Mouse (Mus musculus): ENCODE data around the gene Mamld1. TPM values are rescaled to one million over a fixed set of nuclear protein-coding genes. Genes with fewer than 3 reads are reported as not detected.

Mamld1 gene
- total and polyA plus RNA-seq, 3 experiments = not detected

- no peaks in the 10 kb centered on the region; a peak in 1 of 4 replicates for H3K27me3 ChIP-seq (ENCODE audit: control insufficient read depth in 1 of 2, insufficient read depth in 2 of 2, low read length in 2 of 2)
- no peak overlapping the region for H3K9ac ChIP-seq (ENCODE audit: control insufficient read depth, low read depth, low read length, poor library complexity, severe bottlenecking)
- no peak for DNase-seq (ENCODE audit: low read depth, low spot score)
- no peaks in the 10 kb centered on the region for H3K9me3 ChIP-seq (replicated peaks; ENCODE audit: insufficient read depth, low read length)
- no peak for TF ChIP-seq NELFE (IDR thresholded peaks at IDR 0.05; ENCODE audit: low read depth, low read length)
- TF ChIP-seq UBTF (IDR thresholded peaks at IDR 0.05; ENCODE audit: borderline replicate concordance, insufficient read depth, low read depth, low read length) = no peak
- TF ChIP-seq ZKSCAN1 (IDR thresholded peaks at IDR 0.05; ENCODE audit: low read depth, low read length) = no peak
- no peak for TF ChIP-seq TBP (IDR thresholded peaks at IDR 0.05; ENCODE audit: low read depth, low read length)
- no peak for TF ChIP-seq POLR2AphosphoS5 (IDR thresholded peaks at IDR 0.05; ENCODE audit: borderline replicate concordance, low read depth, low read length)
- no peak for TF ChIP-seq MXI1 (IDR thresholded peaks at IDR 0.05; ENCODE audit: low read depth, low read length)
- TF ChIP-seq E2F4 (IDR thresholded peaks at IDR 0.05; ENCODE audit: borderline replicate concordance, low read depth, low read length) = no peak
- no peak for TF ChIP-seq USF2 (IDR thresholded peaks at IDR 0.05; ENCODE audit: borderline replicate concordance in 1 of 2, insufficient read depth in 1 of 2, low read depth in 1 of 2, low read length in 2 of 2)
- no peak for TF ChIP-seq MYB (IDR thresholded peaks at IDR 0.05; ENCODE audit: low read depth, low read length)
- no peak for TF ChIP-seq GABPA (IDR thresholded peaks at IDR 0.05; ENCODE audit: low read depth, low read length)
- no peak overlapping the region for H3K4me3 ChIP-seq (ENCODE audit: control insufficient read depth in 1 of 2, insufficient read depth in 1 of 2, low read depth in 2 of 2, low read length in 2 of 2)
- no peaks in the 10 kb centered on the region for H3K79me2 ChIP-seq (ENCODE audit: control insufficient read depth, insufficient read depth, low read length, poor library complexity)
- H3K36me3 ChIP-seq (ENCODE audit: control insufficient read depth in 1 of 2, insufficient read depth in 2 of 2, low read length in 2 of 2) = no peaks in the 10 kb centered on the region
- H3K4me1 ChIP-seq (ENCODE audit: control insufficient read depth in 1 of 2, insufficient read depth in 2 of 2, low read length in 2 of 2) = no peaks in the 10 kb centered on the region
- H3K27ac ChIP-seq (ENCODE audit: control insufficient read depth, low read depth, low read length) = no peak overlapping the region
Measured at GRCm38 (mm10) chrX:71183671-71184070, 133.6 kb downstream of the Mamld1 start.

- TF ChIP-seq MXI1 (IDR thresholded peaks at IDR 0.05; ENCODE audit: low read depth, low read length) (no peak), ZMIZ1 (IDR thresholded peaks at IDR 0.05; ENCODE audit: low read depth, low read length) (no peak), TAL1 (IDR thresholded peaks at IDR 0.05; ENCODE audit: low read length) (no peak), BHLHE40 (IDR thresholded peaks at IDR 0.05; ENCODE audit: borderline replicate concordance, low read depth, low read length) (no peak), USF1 (IDR thresholded peaks at IDR 0.05; ENCODE audit: low read depth, low read length) (no peak), NELFE (IDR thresholded peaks at IDR 0.05; ENCODE audit: low read depth, low read length) (no peak), POLR2A (IDR thresholded peaks at IDR 0.05; ENCODE audit: control insufficient read depth in 1 of 2, insufficient read depth in 1 of 2, low read depth in 1 of 2, low read length in 2 of 2, poor library complexity in 1 of 2) (no peak), RCOR1 (IDR thresholded peaks at IDR 0.05; ENCODE audit: low read depth, low read length) (no peak), POLR2AphosphoS2 (IDR thresholded peaks at IDR 0.05; ENCODE audit: low read length) (no peak)
- Histone ChIP-seq H3K79me2 (ENCODE audit: control insufficient read depth, insufficient read depth, low read length, poor library complexity) (no peaks in the 10 kb centered on the region), H3K4me3 (ENCODE audit: control insufficient read depth in 1 of 2, insufficient read depth in 1 of 2, low read depth in 2 of 2, low read length in 2 of 2) (no peak overlapping the region), H3K36me3 (ENCODE audit: control insufficient read depth in 1 of 2, insufficient read depth in 2 of 2, low read length in 2 of 2) (no peaks in the 10 kb centered on the region), H3K27ac (ENCODE audit: control insufficient read depth, low read depth, low read length) (no peak overlapping the region), H3K9me3 (replicated peaks; ENCODE audit: insufficient read depth, low read length) (no peaks in the 10 kb centered on the region), H3K9ac (ENCODE audit: control insufficient read depth, low read depth, low read length, poor library complexity, severe bottlenecking) (no peak overlapping the region), H3K27me3 (ENCODE audit: control insufficient read depth in 1 of 2, insufficient read depth in 2 of 2, low read length in 2 of 2) (peaks cover 0 to 1% of the 10 kb centered on the region in 2 experiments; a peak in 2 of 4 replicates), H3K4me1 (ENCODE audit: control insufficient read depth in 1 of 2, insufficient read depth in 2 of 2, low read length in 2 of 2) (no peaks in the 10 kb centered on the region)
- DNase-seq (ENCODE audit: low read depth, low spot score) = no peak
Measured at GRCm38 (mm10) chrX:71186396-71186795, 136.3 kb downstream of the Mamld1 start.

Data from MEL (cell line).